In the genomic region with DNA sequence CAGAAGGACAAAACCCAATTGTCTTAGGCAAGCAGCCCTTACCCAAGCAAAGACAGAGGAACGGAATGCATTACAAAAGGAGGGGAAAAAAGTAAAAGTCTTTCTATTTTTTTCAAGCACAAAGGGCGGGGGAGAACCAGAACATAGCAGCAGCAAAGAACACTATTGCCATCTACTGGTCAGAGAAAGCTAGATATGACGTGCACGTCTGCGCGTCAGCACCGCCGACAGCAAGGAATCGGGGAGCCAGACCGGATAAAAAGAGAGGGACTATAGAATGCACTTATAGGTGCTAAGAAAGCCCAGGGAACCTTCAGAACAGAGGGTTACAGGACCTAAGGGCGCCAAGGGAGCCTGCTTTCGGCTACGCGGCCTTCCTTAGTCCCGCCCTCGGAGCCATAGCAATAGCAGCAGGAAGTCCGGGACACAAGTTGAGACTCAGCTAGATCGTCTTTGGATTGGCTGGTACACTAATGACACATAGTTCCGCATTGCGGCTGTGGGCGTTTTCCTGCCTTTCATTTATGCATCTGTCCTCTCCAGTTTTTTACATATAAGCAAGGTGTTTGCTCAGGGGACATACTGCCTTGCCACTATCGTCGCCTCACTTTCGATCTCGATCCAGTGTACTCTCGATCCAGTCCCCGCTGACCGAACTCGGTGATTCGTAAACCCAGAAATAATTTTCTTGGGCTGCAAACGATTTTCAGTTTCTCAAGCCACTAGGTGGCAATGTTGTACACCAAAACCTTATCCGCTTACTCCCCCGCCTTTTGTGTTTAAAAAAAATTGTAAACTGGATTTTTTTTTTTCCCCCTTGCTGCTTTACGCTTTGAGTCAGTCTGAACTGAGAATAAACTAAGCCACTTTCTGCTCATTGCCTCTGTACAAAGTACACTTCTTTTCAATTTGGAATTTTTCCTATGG, we compare ENCODE assay signal across 7 mouse cellular contexts. TPM values are rescaled to one million over a fixed set of nuclear protein-coding genes. Genes with fewer than 3 reads are reported as not detected.
DNase-seq lines count a peak whose midpoint lies in the region; ATAC-seq and TF ChIP-seq lines count a peak whose summit lies in the region.

No protein-coding gene starts in this region.

- no peak for TF ChIP-seq POLR2A in small intestine, adult 2 months (IDR thresholded peaks at IDR 0.05; ENCODE audit: low read depth, low read length)

- peak overlapping the region; percentile 53 for H3K4me3 ChIP-seq in intestine, postnatal 0 days (ENCODE audit: low read depth, low read length)
- peak overlapping the region; percentile 45 for H3K4me3 ChIP-seq in midbrain, embryonic 12.5 days
- H3K4me3 ChIP-seq in small intestine, adult 2 months (ENCODE audit: low read depth, low read length): peak overlapping the region; percentile 71

- WGBS in intestine, postnatal 0 days: under 1% methylated on average over 34 of the region's 34 CpGs
- 2% methylated on average over 34 of the region's 34 CpGs for WGBS in midbrain, embryonic 12.5 days
- WGBS in small intestine, adult 2 months: under 1% methylated on average over 34 of the region's 34 CpGs

- H3K4me2 ChIP-seq in intestine, postnatal 0 days (replicated peaks; ENCODE audit: low read depth): peak overlapping the region; percentile 32; the same call in 1 of the 2 replicates
- H3K4me2 ChIP-seq in midbrain, embryonic 12.5 days (replicated peaks): peak overlapping the region; percentile 31

- intact Hi-C loops in left cerebral cortex, postnatal 4 days (cut with DNase I): no loop called here

- H3K4me1 ChIP-seq in intestine, postnatal 0 days (replicated peaks; ENCODE audit: control insufficient read depth, insufficient read depth, low read length): no peaks in the 10 kb centered on the region
- no peaks in the 10 kb centered on the region for H3K4me1 ChIP-seq in midbrain, embryonic 12.5 days
- no peaks in the 10 kb centered on the region for H3K4me1 ChIP-seq in small intestine, adult 2 months (ENCODE audit: control insufficient read depth, insufficient read depth, insufficient read length, low read length)

- H3K9ac ChIP-seq in intestine, postnatal 0 days (ENCODE audit: low read depth, low read length): peak overlapping the region; percentile 68
- H3K9ac ChIP-seq in midbrain, embryonic 12.5 days (replicated peaks): 0 out of 2 replicates have a peak overlapping the region, but pooled peaks have one; percentile 24

- H3K36me3 ChIP-seq in intestine, postnatal 0 days (ENCODE audit: control insufficient read depth, insufficient read depth): no peaks in the 10 kb centered on the region
- no peaks in the 10 kb centered on the region for H3K36me3 ChIP-seq in midbrain, embryonic 12.5 days
- H3K36me3 ChIP-seq in small intestine, adult 2 months (ENCODE audit: control insufficient read depth, insufficient read depth, low read length): no peaks in the 10 kb centered on the region

- DNase-seq in adrenal gland, adult 2 months: peak; percentile 90
- DNase-seq in embryo, embryonic 11.5 days (ENCODE audit: low read depth, low spot score): peak; percentile 75
- DNase-seq in gastrocnemius, postnatal 4 days (ENCODE audit: low spot score in 2 of 2): peak; percentile 47 to 68
- peak; percentile 78 for DNase-seq in left cerebral cortex, postnatal 4 days

- no peaks in the 10 kb centered on the region for H3K9me3 ChIP-seq in intestine, postnatal 0 days (ENCODE audit: control insufficient read depth)
- H3K9me3 ChIP-seq in midbrain, embryonic 12.5 days: no peaks in the 10 kb centered on the region

- peak overlapping the region; percentile 75 for H3K27ac ChIP-seq in intestine, postnatal 0 days (ENCODE audit: low read depth, low read length)
- H3K27ac ChIP-seq in midbrain, embryonic 12.5 days (replicated peaks): peak overlapping the region; percentile 85
- peak overlapping the region; percentile 91 for H3K27ac ChIP-seq in small intestine, adult 2 months (ENCODE audit: insufficient read depth, low read depth, low read length)

- no peaks in the 10 kb centered on the region for H3K27me3 ChIP-seq in intestine, postnatal 0 days (replicated peaks; ENCODE audit: control insufficient read depth, insufficient read depth, low read length)
- H3K27me3 ChIP-seq in midbrain, embryonic 12.5 days: no peaks in the 10 kb centered on the region
- no peaks in the 10 kb centered on the region for H3K27me3 ChIP-seq in small intestine, adult 2 months (ENCODE audit: control insufficient read depth, insufficient read depth, low read length)

- peak; percentile 97 for TF ChIP-seq CTCF in intestine, postnatal 0 days (IDR thresholded peaks at IDR 0.05; ENCODE audit: low read depth)
- TF ChIP-seq CTCF in small intestine, adult 2 months (IDR thresholded peaks at IDR 0.05; ENCODE audit: extremely low read depth, insufficient read length, insufficient replicate concordance, low read depth, low read length): peak; percentile 69; the same call in 1 of the 2 replicates

- ATAC-seq in intestine, postnatal 0 days: peak; percentile 99
- peak; percentile 96 for ATAC-seq in midbrain, embryonic 12.5 days (ENCODE audit: low FRiP score, low read depth)

RNA-seq across cellular contexts. Expression of gene Tmem29, which starts 19.2 kb away (rescaled TPM):
- 10 to 100 TPM; 17.4 to 31.8 TPM for total RNA-seq in adrenal gland, adult 2 months (2021)
- polyA plus RNA-seq in adrenal gland, adult 2 months (2012; rRNA removed): 1.00 and 1.1 TPM in 2 replicates
- 10 to 100 TPM in 1 of 2 experiments, 1 to 10 TPM in 1; 7.2 to 10.0 TPM for total RNA-seq in gastrocnemius, postnatal 4 days (2021)
- 17.2 and 17.3 TPM in 2 replicates for polyA plus RNA-seq in intestine, postnatal 0 days (2015; fragmentation: Nextera tagmentation; extraction: Ambion mirVana)
- 10 to 100 TPM; 56.7 to 60.3 TPM for total RNA-seq in left cerebral cortex, postnatal 4 days (2021)
- polyA plus RNA-seq in midbrain, embryonic 12.5 days (2016; fragmentation: Nextera tagmentation; extraction: Ambion mirVana): 46.8 and 48.0 TPM in 2 replicates
- 0.52 and 1.3 TPM in 2 replicates for polyA plus RNA-seq in small intestine, adult 2 months (2012; rRNA removed)

Comparison
In these comparisons a context has a peak if more than half of its experiments do, and no peak if none do; other contexts are left out.
1. Peak in every context shown above with its lines: DNase-seq, ATAC-seq, H3K4me3 ChIP-seq and H3K27ac ChIP-seq.